Mouse (Mus musculus) left cerebral cortex, adult 2 months (tissue): ENCODE results near the gene Serpina1b. TPM values are rescaled to one million over a fixed set of nuclear protein-coding genes. Genes with fewer than 3 reads are reported as not detected.
A peak's percentile ranks its signal among the peaks of the same experiment; 100 is the strongest.
"Not testable (repeated sequence)": the region's sequence is repeated elsewhere in the genome, so short reads cannot be mapped to it uniquely, and the experiment has no call there.

ENCODE experiments used
- DNase-seq, 2 experiments: peaks; one replicate each; pipeline ENCODE4 v3.0.0; 2021 to 2022; ENCODE audit warnings: low spot score in 2 of 2, mixed read lengths in 1 of 2; ENCODE audit errors: extremely low spot score in 1 of 2
- H3K27ac ChIP-seq: fragments of 200-600 bp; 2 replicates; pipeline ENCODE4 v1.8.1; 2022
- H3K4me3 ChIP-seq: fragments of 200-600 bp; 2 replicates; pipeline ENCODE4 v1.8.1; 2022
- CTCF ChIP-seq: fragments of 200-600 bp; IDR thresholded peaks from 2 replicates; pipeline ENCODE4 v1.8.1; 2022; ENCODE audit warnings: antibody characterized with exemption, mild to moderate bottlenecking, moderate library complexity
- intact Hi-C: fragments of 180-260 bp; cut with DNase I; formaldehyde crosslinking; loops from one replicate; pipeline ENCODE4 v1.15.1; 2025
- total RNA-seq, 2 experiments: library from RNA; stranded (reverse); gene quantifications; 2 replicates each; pipeline ENCODE4 v1.2.3; 2021

Serpina1b gene
- total RNA-seq, 2 experiments from 2014 or later: not detected

DNA sequence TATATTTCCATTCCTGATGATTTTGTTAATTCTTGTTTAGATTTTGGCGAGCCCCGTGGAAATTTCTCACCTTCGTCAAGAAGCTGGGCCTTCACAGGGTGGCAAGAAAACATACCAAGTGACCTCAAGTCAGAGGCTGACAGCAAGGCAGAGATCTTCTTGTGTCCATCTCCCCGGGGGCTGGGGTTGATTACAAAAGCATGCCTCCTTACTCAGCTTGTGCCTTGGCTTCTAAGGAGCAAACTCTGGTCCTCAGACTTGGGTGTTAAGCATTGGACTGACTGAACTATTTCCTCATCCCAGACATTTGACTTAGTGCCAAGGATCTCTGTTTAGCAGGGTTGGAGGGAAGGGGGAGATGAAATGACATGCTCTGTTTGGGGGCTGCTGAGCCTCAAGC is 95.1 kb downstream of the Serpina1b start:
- H3K27ac ChIP-seq, H3K4me3 ChIP-seq, intact Hi-C loops, DNase-seq: not testable (repeated sequence)

DNA sequence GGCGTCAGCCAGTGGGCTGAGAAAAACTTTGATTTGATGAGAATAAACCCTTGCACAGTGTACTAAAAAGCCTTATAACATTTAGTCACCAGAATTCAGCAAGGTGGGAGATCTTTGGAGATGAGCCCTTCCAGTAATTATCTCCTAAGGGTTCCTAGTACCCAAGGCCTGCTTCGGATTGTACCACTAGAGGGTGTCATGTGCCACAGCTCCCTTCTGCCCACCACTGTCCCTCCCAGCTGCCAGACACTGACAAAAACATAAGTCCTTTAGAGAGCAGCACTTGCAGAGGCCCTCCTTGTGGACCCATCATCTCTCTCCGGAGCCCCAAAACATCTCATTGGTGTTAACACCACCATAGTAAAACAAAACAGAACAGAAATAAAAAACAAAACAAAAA is 118.6 kb downstream of the Serpina1b start:
- intact Hi-C loops: no loop called here

DNA sequence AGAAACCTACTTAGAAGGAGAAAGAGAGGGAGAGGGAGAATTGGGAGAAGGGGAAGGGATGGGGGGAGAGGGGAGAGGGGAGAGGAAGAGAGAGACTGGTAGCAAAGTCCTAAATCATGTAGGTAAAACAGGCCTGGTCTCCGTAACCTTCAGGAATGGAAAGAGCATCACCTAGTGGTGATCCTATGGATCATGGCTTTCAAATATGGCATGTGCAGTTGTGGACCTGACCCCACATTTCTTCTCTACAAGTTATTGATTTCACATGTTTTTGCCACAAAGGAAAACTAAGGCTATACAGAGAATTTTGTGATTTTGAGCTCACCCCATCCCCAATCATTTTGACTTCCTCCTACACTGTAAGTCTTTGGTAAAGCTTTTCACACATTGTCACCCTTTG is 119.8 kb downstream of the Serpina1b start:
- no peak for DNase-seq
- peak; percentile 53 for TF ChIP-seq CTCF
- Histone ChIP-seq H3K27ac (no peak overlapping the region), H3K4me3 (no peak overlapping the region)
- intact Hi-C loops: no loop called here

More for the DNA sequence above, 118.6 kb downstream of the Serpina1b start:
- TF ChIP-seq CTCF: peak; percentile 25; the same call in 1 of the 2 replicates
- no peak for DNase-seq
- H3K27ac ChIP-seq: no peak overlapping the region
- no peak overlapping the region for H3K4me3 ChIP-seq

DNA sequence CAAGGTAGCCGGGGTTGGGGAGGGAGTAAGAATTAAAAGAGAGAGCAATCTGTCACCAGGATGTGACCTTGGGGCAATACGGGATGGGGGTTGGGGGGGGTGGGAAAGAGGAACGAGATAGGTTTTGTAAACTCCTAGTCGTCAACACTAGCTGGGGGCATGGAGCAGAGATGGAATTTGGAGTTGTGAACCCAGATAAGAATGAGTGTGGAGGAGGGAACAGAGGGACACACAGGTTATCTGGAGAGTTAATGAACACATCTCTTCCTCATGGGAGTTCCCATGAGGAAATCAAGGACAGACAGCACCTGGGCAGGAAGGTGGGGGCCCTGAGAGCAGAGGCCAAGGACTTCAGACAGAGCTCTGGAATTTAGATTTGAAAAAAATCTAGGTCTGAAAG is 124.1 kb downstream of the Serpina1b start:
- H3K27ac ChIP-seq: no peak overlapping the region
- no peak for DNase-seq
- H3K4me3 ChIP-seq: no peak overlapping the region
- intact Hi-C loops: no loop called here
- TF ChIP-seq CTCF: no peak

DNA sequence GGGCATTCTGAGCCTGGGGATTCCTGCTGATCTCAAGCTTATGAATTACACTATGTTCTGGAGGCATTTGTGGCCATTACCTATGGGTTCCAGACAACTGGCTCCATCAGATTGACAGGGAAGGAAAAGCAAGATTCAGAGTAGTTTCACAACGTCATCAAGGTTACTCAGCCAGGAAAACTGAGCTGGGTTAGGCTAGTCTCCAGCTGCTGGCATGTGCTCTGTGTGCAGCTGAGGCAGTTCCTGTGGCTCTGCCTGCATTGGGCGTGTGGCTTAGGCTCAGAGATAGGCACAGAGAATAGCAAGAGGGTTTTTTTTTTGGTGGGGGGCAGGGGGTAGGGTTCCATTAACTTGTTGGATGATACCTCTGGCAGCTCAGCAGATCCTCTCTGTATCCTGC is 124.6 kb downstream of the Serpina1b start:
- no peak overlapping the region for H3K4me3 ChIP-seq
- no peak overlapping the region for H3K27ac ChIP-seq
- intact Hi-C loops: no loop called here
- DNase-seq: no peak
- no peak for TF ChIP-seq CTCF

DNA sequence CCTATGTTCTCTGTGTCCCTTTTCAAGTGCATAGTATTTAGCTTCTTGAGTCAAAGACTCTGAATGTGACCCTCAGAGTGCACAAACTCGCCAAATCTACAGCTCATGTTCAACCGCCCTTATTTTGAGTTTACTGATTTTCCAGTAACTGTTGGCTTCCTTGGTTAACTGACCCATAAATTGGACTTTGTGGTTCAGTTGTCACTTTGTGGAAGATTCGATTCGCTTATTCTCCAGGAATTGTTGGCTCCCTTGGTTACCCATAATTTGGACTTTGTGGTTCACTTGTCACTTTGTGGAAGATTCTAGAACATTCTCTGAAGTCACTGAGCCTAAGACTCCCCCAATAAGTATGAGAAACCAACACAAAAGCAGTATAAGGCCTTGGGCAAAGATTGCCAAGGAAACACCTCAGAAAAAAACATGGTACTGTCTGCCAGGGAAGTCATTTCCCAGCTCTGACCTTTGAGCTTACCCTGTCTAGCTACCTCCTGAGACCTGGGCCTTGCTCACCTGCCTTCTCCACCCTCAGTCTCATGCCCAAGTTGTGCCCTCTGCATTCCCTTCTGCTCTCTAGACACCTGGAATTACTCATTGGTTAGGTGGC is 129.9 kb downstream of the Serpina1b start:
- intact Hi-C loops: no loop called here
- DNase-seq: no peak
- no peak for TF ChIP-seq CTCF
- Histone ChIP-seq H3K27ac (no peak overlapping the region), H3K4me3 (no peak overlapping the region)

DNA sequence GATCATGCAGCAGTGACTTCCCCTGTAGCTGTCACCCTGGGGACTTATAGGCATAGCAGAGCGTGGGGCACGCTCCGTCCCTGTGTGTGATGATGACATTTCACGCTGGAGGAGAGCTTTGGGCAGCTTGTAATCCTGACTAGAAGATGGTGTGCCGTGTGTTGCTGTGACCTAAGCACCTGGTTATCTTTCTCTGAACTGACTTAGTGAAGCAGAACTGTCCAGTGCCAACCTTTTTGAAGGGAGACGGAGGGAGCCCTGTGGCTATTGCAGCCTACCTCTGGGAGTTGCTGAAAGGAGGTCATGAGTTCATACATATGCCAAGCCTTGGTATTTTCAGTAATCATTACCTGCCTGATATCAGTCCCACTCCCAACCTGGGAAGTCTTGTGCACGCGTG is 134.7 kb downstream of the Serpina1b start, which contains the start of gene Serpina1f:
Gene Serpina1f, minus strand, starts transcription at position 101 of the 400 bp plus-strand sequence.
- intact Hi-C loops: no loop called here
- H3K27ac ChIP-seq: no peak within 1 kb of the TSS
- TF ChIP-seq CTCF: no peak
- DNase-seq: no peak
- H3K4me3 ChIP-seq: no peak within 1 kb of the TSS

DNA sequence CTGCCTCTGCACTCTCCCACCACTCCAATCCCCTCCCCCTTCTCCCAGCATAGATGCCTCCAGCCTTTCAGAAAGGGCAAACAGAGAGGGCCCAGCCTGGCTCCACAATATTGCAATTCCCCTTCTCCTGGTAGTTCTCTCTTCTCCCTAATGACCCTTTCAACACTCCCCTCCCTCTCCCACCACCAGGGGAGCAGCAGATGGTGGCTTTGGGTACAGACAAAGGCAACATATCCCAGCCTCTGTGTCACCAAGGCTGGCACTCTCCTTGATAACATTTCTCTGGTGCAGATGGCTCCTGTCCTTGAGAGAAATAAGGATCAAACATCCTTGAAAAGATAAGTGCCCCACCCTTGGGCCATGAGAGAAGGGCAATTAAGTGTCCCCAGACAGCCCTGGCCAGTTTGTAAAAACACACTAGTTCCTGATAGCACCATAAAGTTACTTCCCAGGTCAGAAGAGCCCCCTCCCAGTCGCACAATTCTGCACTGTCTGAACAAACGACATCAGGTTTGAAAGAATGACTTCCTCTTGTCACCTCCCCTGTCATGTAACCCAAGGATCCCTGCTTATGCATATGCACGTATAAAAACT is 141.9 kb downstream of the Serpina1b start:
- intact Hi-C loops: loop anchor here (5.0 kb wide), 1 partner anchor 284 kb away; no protein-coding TSS in a partner anchor
- DNase-seq: no peak
- Histone ChIP-seq H3K4me3 (no peak overlapping the region), H3K27ac (no peak overlapping the region)
- TF ChIP-seq CTCF: no peak; the same call in 1 of the 2 replicates

DNA sequence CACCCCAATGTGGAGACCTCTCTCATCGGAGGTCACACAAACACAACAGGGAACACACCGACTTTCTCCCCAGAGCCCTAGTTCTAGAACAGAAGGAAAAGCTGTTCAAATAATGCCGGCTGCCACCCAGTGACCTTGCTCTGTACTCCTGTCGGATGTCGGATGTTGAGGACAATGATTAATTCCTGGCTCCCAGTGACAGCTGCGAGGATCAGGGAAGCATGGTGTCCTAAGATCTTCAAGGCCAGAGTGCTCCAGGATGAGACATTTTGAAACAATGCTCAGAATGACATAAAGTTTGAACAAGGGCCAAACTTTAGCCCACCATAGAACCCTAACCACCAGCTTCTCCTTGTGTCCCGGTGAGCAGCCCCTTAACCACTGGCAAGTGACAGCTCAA is 143.2 kb downstream of the Serpina1b start:
- intact Hi-C loops: loop anchor here (5.0 kb wide), 1 partner anchor 285 kb away; no protein-coding TSS in a partner anchor
- no peak overlapping the region for H3K27ac ChIP-seq
- H3K4me3 ChIP-seq: no peak overlapping the region
- DNase-seq: no peak
- TF ChIP-seq CTCF: no peak

DNA sequence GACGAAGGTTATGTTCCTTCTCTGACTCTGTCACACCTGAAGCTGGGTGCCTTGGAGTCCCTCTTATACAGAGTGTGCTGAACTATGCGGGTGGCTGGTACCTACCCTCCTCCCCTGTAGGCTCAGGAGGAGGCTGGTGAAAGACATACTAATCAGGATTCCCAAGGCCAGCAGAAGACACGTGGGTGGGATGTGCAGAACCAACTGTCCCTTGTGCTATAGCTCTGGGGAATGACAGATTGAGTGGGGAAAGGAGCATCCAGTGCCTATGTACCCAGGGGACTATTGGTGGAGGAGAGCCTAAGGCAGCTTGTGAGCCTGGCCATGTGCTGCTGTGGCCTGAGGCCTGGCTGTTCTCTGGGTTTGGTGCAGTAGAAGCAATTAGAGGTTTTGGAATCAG is 144.1 kb downstream of the Serpina1b start:
- DNase-seq: peak in 1 of 2 experiments; percentile 17
- TF ChIP-seq CTCF: no peak
- no peak overlapping the region for H3K4me3 ChIP-seq
- no peak overlapping the region for H3K27ac ChIP-seq
- intact Hi-C loops: loop anchor here (5.0 kb wide), 1 partner anchor 286 kb away; no protein-coding TSS in a partner anchor

DNA sequence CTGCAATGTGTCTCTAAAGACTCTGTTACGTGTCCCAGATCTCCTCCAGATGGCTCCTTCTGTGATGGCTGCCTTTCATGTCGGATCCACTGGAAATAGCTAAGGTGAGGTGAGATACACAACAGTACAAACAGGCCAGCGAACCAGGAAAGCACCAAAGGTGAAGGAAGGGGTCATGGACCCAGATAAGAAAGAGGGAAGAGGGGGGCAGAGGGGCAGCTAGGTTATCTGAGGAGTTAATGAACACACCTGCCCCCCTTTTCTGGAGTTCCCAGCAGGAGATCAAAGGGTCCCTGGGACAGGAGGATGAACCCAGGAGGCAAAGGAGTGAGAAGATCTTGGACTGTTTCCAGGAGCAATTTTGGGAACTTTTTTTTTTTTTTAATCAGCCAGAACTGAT is 144.8 kb downstream of the Serpina1b start:
- TF ChIP-seq CTCF: no peak
- intact Hi-C loops: loop anchor here (5.0 kb wide), 1 partner anchor 287 kb away; no protein-coding TSS in a partner anchor
- H3K27ac ChIP-seq: no peak overlapping the region
- DNase-seq: no peak
- H3K4me3 ChIP-seq: no peak overlapping the region

DNA sequence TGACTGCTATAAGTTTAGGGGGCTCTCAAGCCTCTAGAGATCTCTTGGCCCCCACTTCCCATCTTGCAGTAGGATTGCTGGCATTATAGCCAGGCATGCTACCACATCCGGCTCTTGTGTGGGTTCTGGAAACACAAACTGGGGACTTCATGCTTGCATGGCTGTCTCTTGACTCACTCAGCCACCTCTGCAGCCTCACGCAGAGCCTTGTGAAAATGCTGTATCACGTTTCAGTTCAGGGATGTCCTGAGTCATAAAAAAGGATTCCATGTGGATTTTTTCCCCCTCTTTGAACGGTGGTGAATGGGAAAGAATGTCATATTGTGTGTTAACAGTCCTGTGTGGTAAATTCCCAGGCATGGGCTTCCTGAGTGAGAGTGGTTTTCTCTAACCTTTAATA is 146.4 kb downstream of the Serpina1b start:
- H3K4me3 ChIP-seq: no peak overlapping the region
- intact Hi-C loops: no loop called here
- TF ChIP-seq CTCF: no peak
- no peak for DNase-seq
- H3K27ac ChIP-seq: no peak overlapping the region

DNA sequence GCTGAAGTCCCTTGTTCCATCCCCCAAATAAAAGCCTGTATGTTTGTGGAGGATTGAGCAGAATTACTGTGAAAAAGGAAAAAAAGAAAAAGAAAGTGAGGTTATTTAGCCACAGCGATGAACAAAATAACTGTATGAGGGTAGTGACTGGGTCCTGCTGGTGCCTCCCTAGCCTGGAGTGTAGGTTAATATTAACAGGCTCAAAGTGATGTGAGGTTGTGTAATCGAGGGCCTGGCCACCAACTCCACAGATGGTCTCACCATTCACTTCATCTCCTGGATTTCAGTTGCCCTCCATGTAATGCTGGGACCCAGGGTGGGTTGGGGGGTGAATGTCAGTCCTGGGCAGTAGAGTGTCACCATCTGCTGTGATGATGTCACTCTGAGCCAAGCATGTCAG is 148.4 kb downstream of the Serpina1b start:
- intact Hi-C loops: no loop called here
- DNase-seq: no peak
- TF ChIP-seq CTCF: no peak
- Histone ChIP-seq H3K27ac (no peak overlapping the region), H3K4me3 (no peak overlapping the region)
